Mouse (Mus musculus) lung, embryonic 15.5 days (tissue): ENCODE measurements at regions not wholly inside any gene's neighbourhood (a gene's known extent, or its start where the extent isn't known, plus 50 kb on each side); places are given as distances from the start of the nearest gene placed in this dataset.
A peak's percentile ranks its signal among the peaks of the same experiment; 100 is the strongest.

Experiments used
- ATAC-seq: fragments of 200-750 bp; cut with Nextera tagmentation; 2 replicates; pipeline ENCODE4 v1.8.0; 2017; ENCODE audit warnings: moderate number of reproducible peaks, borderline replicate concordance; ENCODE audit not compliant: low FRiP score, low TSS enrichment; ENCODE audit errors: extremely low read depth
- H3K27ac ChIP-seq: fragments of 300-500 bp; sonication (generic); 2 replicates; pipeline ENCODE4 v1.5.1; 2015; ENCODE audit warnings: moderate library complexity, mild to moderate bottlenecking, inconsistent platforms
- H3K27me3 ChIP-seq: fragments of 300-500 bp; sonication (generic); 2 replicates; pipeline ENCODE4 v1.6.1; 2015; ENCODE audit warnings: inconsistent platforms
- H3K36me3 ChIP-seq: fragments of 300-500 bp; sonication (generic); 2 replicates; pipeline ENCODE4 v1.6.1; 2015; ENCODE audit warnings: inconsistent platforms
- H3K4me1 ChIP-seq: fragments of 300-500 bp; sonication (generic); 2 replicates; pipeline ENCODE4 v1.6.1; 2015; ENCODE audit warnings: inconsistent platforms
- H3K4me2 ChIP-seq: fragments of 300-500 bp; sonication (generic); 2 replicates; pipeline ENCODE4 v1.6.1; 2015; ENCODE audit warnings: inconsistent platforms, mild to moderate bottlenecking, moderate library complexity
- H3K4me3 ChIP-seq: fragments of 300-500 bp; sonication (generic); 2 replicates; pipeline ENCODE4 v1.5.1; 2015; ENCODE audit warnings: mild to moderate bottlenecking, inconsistent platforms
- H3K9ac ChIP-seq: fragments of 300-500 bp; sonication (generic); 2 replicates; pipeline ENCODE4 v1.6.1; 2015; ENCODE audit warnings: inconsistent platforms
- H3K9me3 ChIP-seq: fragments of 300-500 bp; sonication (generic); 2 replicates; pipeline ENCODE4 v1.6.1; 2016; ENCODE audit warnings: inconsistent platforms
- WGBS: fragments of 180-500 bp; shearing (Covaris S2); methylation state at CpG from one replicate; pipeline ENCODE4 v1.1.7; 2015; 5-methylcytosine and 5-hydroxymethylcytosine counted together

GRCm38 (mm10) chr4:9125236-9125963 lies 886.6 kb upstream of the Car8 start:
- H3K4me1 ChIP-seq: no peaks in the 10 kb centered on the region
- no peak overlapping the region for H3K4me2 ChIP-seq
- H3K9me3 ChIP-seq: no peaks in the 10 kb centered on the region
- H3K27ac ChIP-seq: no peak overlapping the region
- no peak for ATAC-seq
- H3K4me3 ChIP-seq: no peak overlapping the region
- H3K9ac ChIP-seq: no peak overlapping the region
- no peaks in the 10 kb centered on the region for H3K27me3 ChIP-seq
- H3K36me3 ChIP-seq: no peaks in the 10 kb centered on the region
- WGBS: 38% methylated on average over 11 of the region's 11 CpGs

- Histone ChIP-seq H3K9me3 (no peaks in the 10 kb centered on the region), H3K27ac (no peak overlapping the region), H3K4me3 (no peak overlapping the region), H3K4me2 (no peak overlapping the region), H3K9ac (no peak overlapping the region), H3K27me3 (no peaks in the 10 kb centered on the region), H3K4me1 (no peaks in the 10 kb centered on the region), H3K36me3 (no peaks in the 10 kb centered on the region)
- no peak for ATAC-seq
- 89% methylated on average over 4 of the region's 4 CpGs for WGBS
Observed at GRCm38 (mm10) chr4:9124586-9125232, 885.9 kb upstream of the Car8 start.

GRCm38 (mm10) chr4:9124109-9124508 lies 885.3 kb upstream of the Car8 start:
- no peaks in the 10 kb centered on the region for H3K27me3 ChIP-seq
- ATAC-seq: no peak
- H3K27ac ChIP-seq: no peak overlapping the region
- H3K36me3 ChIP-seq: no peaks in the 10 kb centered on the region
- WGBS: 54% methylated on average over 5 of the region's 5 CpGs
- no peak overlapping the region for H3K9ac ChIP-seq
- no peak overlapping the region for H3K4me2 ChIP-seq
- H3K9me3 ChIP-seq: no peaks in the 10 kb centered on the region
- no peaks in the 10 kb centered on the region for H3K4me1 ChIP-seq
- H3K4me3 ChIP-seq: no peak overlapping the region

GRCm38 (mm10) chr4:9123396-9124031 lies 884.7 kb upstream of the Car8 start:
- Histone ChIP-seq H3K4me2 (no peak overlapping the region), H3K9ac (no peak overlapping the region), H3K27me3 (no peaks in the 10 kb centered on the region), H3K9me3 (no peaks in the 10 kb centered on the region), H3K4me1 (no peaks in the 10 kb centered on the region), H3K4me3 (no peak overlapping the region), H3K36me3 (no peaks in the 10 kb centered on the region), H3K27ac (no peak overlapping the region)
- ATAC-seq: no peak
- WGBS: 61% methylated on average over 9 of the region's 9 CpGs

- H3K27ac ChIP-seq: no peak overlapping the region
Observed at GRCm38 (mm10) chr4:9122639-9123286, 883.9 kb upstream of the Car8 start.

GRCm38 (mm10) chr4:9116955-9117647 lies 878.3 kb upstream of the Car8 start:
- H3K36me3 ChIP-seq: no peaks in the 10 kb centered on the region
- H3K4me1 ChIP-seq: 0 out of 2 replicates have a peak, but pooled peaks cover 5% of the 10 kb centered on the region
- H3K4me2 ChIP-seq: no peak overlapping the region
- H3K4me3 ChIP-seq: no peak overlapping the region
- H3K9me3 ChIP-seq: no peaks in the 10 kb centered on the region
- peak; percentile 57; the same call in 1 of the 2 replicates for ATAC-seq
- WGBS: 36% methylated on average over 4 of the region's 4 CpGs
- H3K9ac ChIP-seq: no peak overlapping the region
- no peaks in the 10 kb centered on the region for H3K27me3 ChIP-seq
- no peak overlapping the region for H3K27ac ChIP-seq

More at GRCm38 (mm10) chr4:9122639-9123286, 883.9 kb upstream of the Car8 start:
- 75% methylated on average over 10 of the region's 10 CpGs for WGBS
- no peaks in the 10 kb centered on the region for H3K27me3 ChIP-seq
- H3K9me3 ChIP-seq: no peaks in the 10 kb centered on the region
- no peak overlapping the region for H3K9ac ChIP-seq
- 0 out of 2 replicates have a peak, but pooled peaks cover 5% of the 10 kb centered on the region for H3K4me1 ChIP-seq
- H3K36me3 ChIP-seq: no peaks in the 10 kb centered on the region
- no peak overlapping the region for H3K4me2 ChIP-seq
- no peak overlapping the region for H3K4me3 ChIP-seq
- ATAC-seq: no peak

- Histone ChIP-seq H3K4me3 (no peak overlapping the region), H3K9me3 (no peaks in the 10 kb centered on the region), H3K4me1 (0 out of 2 replicates have a peak, but pooled peaks cover 5% of the 10 kb centered on the region), H3K27ac (no peak overlapping the region), H3K9ac (no peak overlapping the region), H3K27me3 (no peaks in the 10 kb centered on the region), H3K36me3 (no peaks in the 10 kb centered on the region), H3K4me2 (no peak overlapping the region)
- no peak for ATAC-seq
- WGBS: 11% methylated on average over 7 of the region's 7 CpGs
Observed at GRCm38 (mm10) chr4:9115874-9116273, 877.0 kb upstream of the Car8 start.

GRCm38 (mm10) chr4:9113982-9114381 lies 875.1 kb upstream of the Car8 start:
- 88% methylated on average over 5 of the region's 5 CpGs for WGBS
- H3K27me3 ChIP-seq: no peaks in the 10 kb centered on the region
- H3K27ac ChIP-seq: no peak overlapping the region
- no peaks in the 10 kb centered on the region for H3K9me3 ChIP-seq
- H3K4me1 ChIP-seq: peaks cover 14% of the 10 kb centered on the region
- ATAC-seq: no peak
- H3K9ac ChIP-seq: no peak overlapping the region
- no peaks in the 10 kb centered on the region for H3K36me3 ChIP-seq
- no peak overlapping the region for H3K4me2 ChIP-seq
- H3K4me3 ChIP-seq: no peak overlapping the region

GRCm38 (mm10) chr4:9110355-9110754 lies 871.5 kb upstream of the Car8 start:
- peak; percentile 79; the same call in 1 of the 2 replicates for ATAC-seq
- H3K27me3 ChIP-seq: no peaks in the 10 kb centered on the region
- WGBS: 44% methylated on average over 7 of the region's 7 CpGs
- no peak overlapping the region; the same call in none of the 2 replicates for H3K27ac ChIP-seq
- H3K4me1 ChIP-seq: peaks cover 9% of the 10 kb centered on the region
- H3K9ac ChIP-seq: no peak overlapping the region
- no peaks in the 10 kb centered on the region for H3K9me3 ChIP-seq
- H3K36me3 ChIP-seq: no peaks in the 10 kb centered on the region
- no peak overlapping the region for H3K4me3 ChIP-seq
- no peak overlapping the region for H3K4me2 ChIP-seq

- no peak overlapping the region for H3K9ac ChIP-seq
- WGBS: 45% methylated on average over 14 of the region's 14 CpGs
- no peaks in the 10 kb centered on the region for H3K27me3 ChIP-seq
- H3K27ac ChIP-seq: no peak overlapping the region
- no peaks in the 10 kb centered on the region for H3K9me3 ChIP-seq
- H3K4me1 ChIP-seq: peaks cover 9% of the 10 kb centered on the region
- ATAC-seq: no peak
- no peak overlapping the region for H3K4me3 ChIP-seq
- H3K4me2 ChIP-seq: no peak overlapping the region
- no peaks in the 10 kb centered on the region for H3K36me3 ChIP-seq
Observed at GRCm38 (mm10) chr4:9107295-9107694, 868.5 kb upstream of the Car8 start.

GRCm38 (mm10) chr4:9106778-9107177 lies 867.9 kb upstream of the Car8 start:
- H3K27ac ChIP-seq: no peak overlapping the region

More at GRCm38 (mm10) chr4:9106778-9107177, 867.9 kb upstream of the Car8 start:
- no peak for ATAC-seq
- WGBS: 80% methylated on average over 9 of the region's 9 CpGs
- no peaks in the 10 kb centered on the region for H3K27me3 ChIP-seq
- H3K9me3 ChIP-seq: no peaks in the 10 kb centered on the region
- H3K4me1 ChIP-seq: peaks cover 9% of the 10 kb centered on the region
- H3K4me2 ChIP-seq: no peak overlapping the region
- H3K9ac ChIP-seq: no peak overlapping the region
- H3K4me3 ChIP-seq: no peak overlapping the region
- H3K36me3 ChIP-seq: no peaks in the 10 kb centered on the region
